Mouse (Mus musculus) midbrain, embryonic 16.5 days (tissue): ENCODE data around the gene Nudt6. TPM values are rescaled to one million over a fixed set of nuclear protein-coding genes. Genes with fewer than 3 reads are reported as not detected.

Experiments used
- polyA plus RNA-seq: library from polyadenylated mRNA; unstranded; fragments of >200 nt; fragmentation: Nextera tagmentation; extraction: Ambion mirVana; gene quantifications from 2 replicates; pipeline ENCODE4 v1.2.1, GENCODE M21; 2015

The Nudt6 gene
- polyA plus RNA-seq, 1 experiment from 2014 or later: 7.9 TPM

Other genes with a start within 250 kb of the Nudt6 start
- not detected in 2 replicates for gene Il21, start 187.6 kb downstream of the Nudt6 start, polyA plus RNA-seq
- gene Bbs12, start 107.7 kb downstream of the Nudt6 start, polyA plus RNA-seq: 4.1 and 4.8 TPM in 2 replicates
- gene Cetn4, start 107.5 kb downstream of the Nudt6 start, polyA plus RNA-seq: 2.3 and 4.0 TPM in 2 replicates
- gene Fgf2, start 71.9 kb downstream of the Nudt6 start, polyA plus RNA-seq: 0.44 and 0.55 TPM in 2 replicates
- 30.3 and 33.9 TPM in 2 replicates for gene Spata5, start 315 bp downstream of the Nudt6 start, polyA plus RNA-seq
- gene Spry1, start 219.7 kb upstream of the Nudt6 start, polyA plus RNA-seq: 6.5 and 8.8 TPM in 2 replicates